Mouse (Mus musculus): ENCODE data around the gene Gins3. TPM values are rescaled to one million over a fixed set of nuclear protein-coding genes. Genes with fewer than 3 reads are reported as not detected.

Gene Gins3
- total and polyA plus RNA-seq, 2 experiments, result 0.31 to 0.83 TPM

GRCm38 (mm10) chr8:95593439-95594393 is 39.5 kb upstream of the Gins3 start:
- TF ChIP-seq POLR2A (IDR thresholded peaks at IDR 0.05; ENCODE audit: extremely low read depth, insufficient read depth, low read length) (no peak), CTCF (IDR thresholded peaks at IDR 0.05; ENCODE audit: low read depth, low read length) (no peak)
- no peak for DNase-seq (ENCODE audit: extremely low read depth, low read depth, low spot score)
- 92% methylated on average over 7 of the region's 7 CpGs for WGBS
- no peaks in the 10 kb centered on the region for H3K36me3 ChIP-seq (ENCODE audit: control insufficient read depth, insufficient read depth, low read length)
- H3K4me3 ChIP-seq (ENCODE audit: insufficient read depth, low read depth, low read length), result no peak overlapping the region
- H3K27me3 ChIP-seq (ENCODE audit: control insufficient read depth, insufficient read depth, low read length), result no peaks in the 10 kb centered on the region; the same call in 1 of the 2 replicates
- H3K27ac ChIP-seq (replicated peaks; ENCODE audit: insufficient read depth, low read depth, low read length), result no peak overlapping the region
- no peaks in the 10 kb centered on the region for H3K4me1 ChIP-seq (ENCODE audit: control insufficient read depth, insufficient read depth, low read length)
- no peaks in the 10 kb centered on the region for H3K79me2 ChIP-seq (ENCODE audit: control insufficient read depth, insufficient read depth, low read length)
- H3K9ac ChIP-seq (ENCODE audit: low read depth, low read length), result no peak overlapping the region

GRCm38 (mm10) chr8:95595131-95595530 is 38.1 kb upstream of the Gins3 start:
- no peak for DNase-seq (ENCODE audit: extremely low read depth, low read depth, low spot score)
- 83% methylated on average over 14 of the region's 14 CpGs for WGBS
- Histone ChIP-seq H3K36me3 (ENCODE audit: control insufficient read depth, insufficient read depth, low read length) (no peaks in the 10 kb centered on the region), H3K27ac (replicated peaks; ENCODE audit: insufficient read depth, low read depth, low read length) (no peak overlapping the region), H3K4me3 (ENCODE audit: insufficient read depth, low read depth, low read length) (no peak overlapping the region), H3K9ac (ENCODE audit: low read depth, low read length) (no peak overlapping the region), H3K4me1 (ENCODE audit: control insufficient read depth, insufficient read depth, low read length) (no peaks in the 10 kb centered on the region), H3K27me3 (ENCODE audit: control insufficient read depth, insufficient read depth, low read length) (no peaks in the 10 kb centered on the region; the same call in 1 of the 2 replicates), H3K79me2 (ENCODE audit: control insufficient read depth, insufficient read depth, low read length) (no peaks in the 10 kb centered on the region)
- no peak for TF ChIP-seq POLR2A (IDR thresholded peaks at IDR 0.05; ENCODE audit: extremely low read depth, insufficient read depth, low read length)
- no peak for TF ChIP-seq CTCF (IDR thresholded peaks at IDR 0.05; ENCODE audit: low read depth, low read length)

GRCm38 (mm10) chr8:95596841-95597241 is 36.4 kb upstream of the Gins3 start:
- 57% methylated on average over 4 of the region's 4 CpGs for WGBS
- H3K79me2 ChIP-seq (ENCODE audit: control insufficient read depth, insufficient read depth, low read length), result no peaks in the 10 kb centered on the region

GRCm38 (mm10) chr8:95599861-95600260 is 33.4 kb upstream of the Gins3 start:
- H3K4me3 ChIP-seq (ENCODE audit: insufficient read depth, low read depth, low read length), result no peak overlapping the region
- no peaks in the 10 kb centered on the region for H3K79me2 ChIP-seq (ENCODE audit: control insufficient read depth, insufficient read depth, low read length)
- no peak overlapping the region for H3K9ac ChIP-seq (ENCODE audit: low read depth, low read length)
- no peaks in the 10 kb centered on the region for H3K4me1 ChIP-seq (ENCODE audit: control insufficient read depth, insufficient read depth, low read length)
- no peak for DNase-seq (ENCODE audit: extremely low read depth, low read depth, low spot score)
- 18% methylated on average over 11 of the region's 11 CpGs for WGBS
- no peaks in the 10 kb centered on the region for H3K27me3 ChIP-seq (ENCODE audit: control insufficient read depth, insufficient read depth, low read length)
- TF ChIP-seq POLR2A (IDR thresholded peaks at IDR 0.05; ENCODE audit: extremely low read depth, insufficient read depth, low read length) (no peak), CTCF (IDR thresholded peaks at IDR 0.05; ENCODE audit: low read depth, low read length) (peak; percentile 61)
- no peak overlapping the region for H3K27ac ChIP-seq (replicated peaks; ENCODE audit: insufficient read depth, low read depth, low read length)
- no peaks in the 10 kb centered on the region for H3K36me3 ChIP-seq (ENCODE audit: control insufficient read depth, insufficient read depth, low read length)

More at GRCm38 (mm10) chr8:95596841-95597241, 36.4 kb upstream of the Gins3 start:
- no peak for DNase-seq (ENCODE audit: extremely low read depth, low read depth, low spot score)
- no peaks in the 10 kb centered on the region; the same call in 1 of the 2 replicates for H3K27me3 ChIP-seq (ENCODE audit: control insufficient read depth, insufficient read depth, low read length)
- TF ChIP-seq CTCF (IDR thresholded peaks at IDR 0.05; ENCODE audit: low read depth, low read length), result no peak
- no peak for TF ChIP-seq POLR2A (IDR thresholded peaks at IDR 0.05; ENCODE audit: extremely low read depth, insufficient read depth, low read length)
- H3K9ac ChIP-seq (ENCODE audit: low read depth, low read length), result no peak overlapping the region
- H3K27ac ChIP-seq (replicated peaks; ENCODE audit: insufficient read depth, low read depth, low read length), result no peak overlapping the region
- H3K4me3 ChIP-seq (ENCODE audit: insufficient read depth, low read depth, low read length), result no peak overlapping the region
- H3K36me3 ChIP-seq (ENCODE audit: control insufficient read depth, insufficient read depth, low read length), result no peaks in the 10 kb centered on the region
- H3K4me1 ChIP-seq (ENCODE audit: control insufficient read depth, insufficient read depth, low read length), result no peaks in the 10 kb centered on the region

- Histone ChIP-seq H3K9ac (ENCODE audit: low read depth, low read length) (no peak overlapping the region), H3K27ac (replicated peaks; ENCODE audit: insufficient read depth, low read depth, low read length) (no peak overlapping the region), H3K4me3 (ENCODE audit: insufficient read depth, low read depth, low read length) (no peak overlapping the region), H3K36me3 (ENCODE audit: control insufficient read depth, insufficient read depth, low read length) (no peaks in the 10 kb centered on the region), H3K79me2 (ENCODE audit: control insufficient read depth, insufficient read depth, low read length) (no peaks in the 10 kb centered on the region), H3K27me3 (ENCODE audit: control insufficient read depth, insufficient read depth, low read length) (no peaks in the 10 kb centered on the region), H3K4me1 (ENCODE audit: control insufficient read depth, insufficient read depth, low read length) (no peaks in the 10 kb centered on the region)
- no peak for TF ChIP-seq CTCF (IDR thresholded peaks at IDR 0.05; ENCODE audit: low read depth, low read length)
- TF ChIP-seq POLR2A (IDR thresholded peaks at IDR 0.05; ENCODE audit: extremely low read depth, insufficient read depth, low read length), result no peak
- WGBS, result 67% methylated on average over 15 of the region's 15 CpGs
- DNase-seq (ENCODE audit: extremely low read depth, low read depth, low spot score), result no peak
These were observed 31.9 kb upstream of the Gins3 start for GRCm38 (mm10) chr8:95601306-95601705.

- no peaks in the 10 kb centered on the region for H3K4me1 ChIP-seq (ENCODE audit: control insufficient read depth, insufficient read depth, low read length)
- DNase-seq (ENCODE audit: extremely low read depth, low read depth, low spot score), result no peak
- TF ChIP-seq POLR2A (IDR thresholded peaks at IDR 0.05; ENCODE audit: extremely low read depth, insufficient read depth, low read length) (no peak), CTCF (IDR thresholded peaks at IDR 0.05; ENCODE audit: low read depth, low read length) (no peak)
- H3K79me2 ChIP-seq (ENCODE audit: control insufficient read depth, insufficient read depth, low read length), result no peaks in the 10 kb centered on the region
- H3K27me3 ChIP-seq (ENCODE audit: control insufficient read depth, insufficient read depth, low read length), result no peaks in the 10 kb centered on the region
- no peak overlapping the region for H3K27ac ChIP-seq (replicated peaks; ENCODE audit: insufficient read depth, low read depth, low read length)
- no peaks in the 10 kb centered on the region for H3K36me3 ChIP-seq (ENCODE audit: control insufficient read depth, insufficient read depth, low read length)
- H3K9ac ChIP-seq (ENCODE audit: low read depth, low read length), result no peak overlapping the region
- WGBS, result 67% methylated on average over 2 of the region's 2 CpGs
- H3K4me3 ChIP-seq (ENCODE audit: insufficient read depth, low read depth, low read length), result no peak overlapping the region
These were observed 31.1 kb upstream of the Gins3 start for GRCm38 (mm10) chr8:95602168-95602567.

Measured in liver, adult 2 months (tissue).